Mouse (Mus musculus): Measurements from ENCODE around the gene Cd63. TPM values are rescaled to one million over a fixed set of nuclear protein-coding genes. Genes with fewer than 3 reads are reported as not detected.
A peak's percentile ranks its signal among the peaks of the same experiment; 100 is the strongest.

The Cd63 gene
- total and polyA plus RNA-seq, 3 experiments, result not detected

- 0 out of 4 replicates have a peak, but pooled peaks of 1 of the 2 experiments have one; percentile 8 for TF ChIP-seq CTCF (conservative IDR thresholded peaks at IDR 0.05 in 1 of 2, IDR thresholded peaks at IDR 0.05 in 1 of 2; ENCODE audit: low read depth in 2 of 2, low read length in 2 of 2)
These were observed 22.4 kb downstream of the Cd63 start (continued) for GRCm38 (mm10) chr10:128923013-128923691.

DNA sequence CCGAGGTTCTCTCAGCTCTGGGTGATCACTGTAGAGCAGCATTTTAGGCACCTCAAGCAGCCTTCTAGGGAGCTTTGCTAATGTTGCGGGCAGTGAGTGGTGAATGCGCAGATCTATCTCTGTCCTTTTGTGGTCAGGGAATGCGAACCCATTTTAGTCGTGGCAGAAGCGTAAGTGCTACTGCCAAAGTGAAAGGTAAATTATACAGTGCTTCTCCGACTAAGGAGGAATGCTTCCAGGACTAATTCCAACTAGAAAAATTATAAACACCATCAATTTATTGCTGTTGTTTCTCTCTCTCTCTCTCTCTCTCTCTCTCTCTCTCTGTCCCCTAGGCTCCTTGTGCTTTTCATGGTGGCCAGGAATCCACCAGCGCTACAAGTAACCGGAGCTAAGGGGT lies 23.1 kb downstream of the Cd63 start, which contains the start of gene Bloc1s1:
Bloc1s1 (minus strand) TSS at position 101 of the 400 bp plus-strand sequence.
- Histone ChIP-seq H3K4me3 (replicated peaks in 1 of 3; ENCODE audit: low read depth in 2 of 3, low read length in 2 of 3, poor library complexity in 1 of 3) (peak within 1 kb of the TSS; percentile 81 to 91 (median 85)), H3K27ac (ENCODE audit: insufficient read depth, low read depth) (peak within 1 kb of the TSS; percentile 64), H3K4me2 (ENCODE audit: insufficient read depth, low read depth, poor library complexity, severe bottlenecking) (peak within 1 kb of the TSS; percentile 80), H3K27me3 (replicated peaks) (peaks cover 11% of the 10 kb centered on the region), H3K9ac (ENCODE audit: insufficient read depth, low read depth) (peak within 1 kb of the TSS; percentile 96), H3K79me2 (replicated peaks; ENCODE audit: control insufficient read depth, extremely low read depth, insufficient read depth, poor library complexity, severe bottlenecking) (no peaks in the 10 kb centered on the region), H3K4me1 (ENCODE audit: control insufficient read depth in 1 of 2, insufficient read depth in 2 of 2) (peaks cover 6 to 21% of the 10 kb centered on the region in 2 experiments), H3K36me3 (replicated peaks in 1 of 2; ENCODE audit: control insufficient read depth in 1 of 2, insufficient read depth in 1 of 2, low read length in 1 of 2) (peaks cover 0 to 24% of the 10 kb centered on the region in 2 experiments), H3K9me3 (replicated peaks; ENCODE audit: low read length) (no peaks in the 10 kb centered on the region)
- dilution Hi-C loops (cut with MboI; ENCODE audit: extremely low pct_ligation_motif_present, extremely low pct_unique_long_range_greater_than_20kb, low sequenced_read_pairs) (no loop called here), in situ Hi-C loops (cut with MboI; ENCODE audit: low pct_ligation_motif_present, low pct_unique_long_range_greater_than_20kb, low sequenced_read_pairs) (no loop called here)
- TF ChIP-seq SMC3 (IDR thresholded peaks at IDR 0.05; ENCODE audit: low read depth, low read length) (no peak), POLR2A (IDR thresholded peaks at IDR 0.05; ENCODE audit: low read depth, low read length) (no peak), MXI1 (IDR thresholded peaks at IDR 0.05; ENCODE audit: low read depth, low read length) (no peak), CTCF (conservative IDR thresholded peaks at IDR 0.05 in 1 of 2, IDR thresholded peaks at IDR 0.05 in 1 of 2; ENCODE audit: low read depth in 2 of 2, low read length in 2 of 2) (no peak), JUN (IDR thresholded peaks at IDR 0.05; ENCODE audit: insufficient read depth, low read depth, low read length) (no peak), UBTF (IDR thresholded peaks at IDR 0.05; ENCODE audit: low read depth, low read length) (no peak), BHLHE40 (IDR thresholded peaks at IDR 0.05; ENCODE audit: low read depth, low read length) (no peak), SIN3A (IDR thresholded peaks at IDR 0.05; ENCODE audit: low read length) (no peak), ELF1 (IDR thresholded peaks at IDR 0.05; ENCODE audit: low read depth, low read length) (no peak), EP300 (IDR thresholded peaks at IDR 0.05; ENCODE audit: low read length) (no peak), POLR2AphosphoS2 (IDR thresholded peaks at IDR 0.05; ENCODE audit: low read depth, low read length) (no peak), ETS1 (conservative IDR thresholded peaks at IDR 0.05; ENCODE audit: low read depth, low read length) (no peak), KAT2A (IDR thresholded peaks at IDR 0.05; ENCODE audit: insufficient replicate concordance, low read length) (no peak), ZC3H11A (IDR thresholded peaks at IDR 0.05; ENCODE audit: low read depth, low read length) (no peak)
- DNase-seq (ENCODE audit: extremely low read depth), result no peak

DNA sequence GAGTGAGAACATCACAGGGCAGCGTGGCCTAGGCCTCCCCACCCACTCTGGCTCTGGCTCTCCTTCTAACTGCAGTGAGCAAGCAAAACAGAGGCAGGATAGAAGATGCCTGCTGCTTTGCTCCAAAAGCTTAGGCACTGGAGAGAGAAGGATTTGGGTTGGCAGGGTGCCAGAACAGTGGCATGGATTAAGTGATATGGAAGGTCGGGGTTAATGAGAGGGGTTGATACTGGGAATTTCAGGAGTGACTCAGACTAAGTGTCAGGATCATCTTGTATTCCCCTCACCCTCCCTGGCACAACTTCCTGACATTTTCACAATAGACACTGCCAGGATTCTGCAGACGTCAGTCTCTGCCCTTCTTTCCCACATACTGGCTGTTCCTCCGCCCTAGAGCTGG lies 27.6 kb downstream of the Cd63 start:
- Histone ChIP-seq H3K27me3 (replicated peaks) (peaks cover 40% of the 10 kb centered on the region), H3K27ac (ENCODE audit: insufficient read depth, low read depth) (no peak overlapping the region), H3K4me3 (replicated peaks in 1 of 3; ENCODE audit: low read depth in 2 of 3, low read length in 2 of 3, poor library complexity in 1 of 3) (no peak overlapping the region), H3K36me3 (replicated peaks in 1 of 2; ENCODE audit: control insufficient read depth in 1 of 2, insufficient read depth in 1 of 2, low read length in 1 of 2) (no peaks in the 10 kb centered on the region), H3K4me1 (ENCODE audit: control insufficient read depth in 1 of 2, insufficient read depth in 2 of 2) (peaks cover 0 to 7% of the 10 kb centered on the region in 2 experiments; a peak in 2 of 4 replicates), H3K79me2 (replicated peaks; ENCODE audit: control insufficient read depth, extremely low read depth, insufficient read depth, poor library complexity, severe bottlenecking) (no peaks in the 10 kb centered on the region), H3K4me2 (ENCODE audit: insufficient read depth, low read depth, poor library complexity, severe bottlenecking) (no peak overlapping the region), H3K9me3 (replicated peaks; ENCODE audit: low read length) (no peaks in the 10 kb centered on the region), H3K9ac (ENCODE audit: insufficient read depth, low read depth) (no peak overlapping the region)
- TF ChIP-seq POLR2A (IDR thresholded peaks at IDR 0.05; ENCODE audit: low read depth, low read length) (no peak), MYC (IDR thresholded peaks at IDR 0.05; ENCODE audit: low read depth, low read length) (no peak), CHD1 (IDR thresholded peaks at IDR 0.05; ENCODE audit: low read depth, low read length) (no peak), JUN (IDR thresholded peaks at IDR 0.05; ENCODE audit: insufficient read depth, low read depth, low read length) (no peak)
- dilution Hi-C loops (cut with MboI; ENCODE audit: extremely low pct_ligation_motif_present, extremely low pct_unique_long_range_greater_than_20kb, low sequenced_read_pairs) (no loop called here), in situ Hi-C loops (cut with MboI; ENCODE audit: low pct_ligation_motif_present, low pct_unique_long_range_greater_than_20kb, low sequenced_read_pairs) (no loop called here)
- DNase-seq (ENCODE audit: extremely low read depth), result no peak
